Mouse (Mus musculus) testis, adult 2 months (tissue): ENCODE measurements at regions not wholly inside any gene's neighbourhood (a gene's known extent, or its start where the extent isn't known, plus 50 kb on each side); places are given as distances from the start of the nearest gene placed in this dataset.

Experiments used
- CTCF ChIP-seq: fragments of 200-500 bp; IDR thresholded peaks from 2 replicates; pipeline ENCODE4 v1.5.1; 2012; ENCODE audit warnings: low read depth, mild to moderate bottlenecking, inconsistent platforms, low read length, moderate library complexity; ENCODE audit not compliant: control insufficient read depth, insufficient read depth, insufficient replicate concordance
- POLR2A ChIP-seq: fragments of 200-500 bp; IDR thresholded peaks from 2 replicates; pipeline ENCODE4 v1.6.1; 2012; ENCODE audit warnings: low read depth, mild to moderate bottlenecking, inconsistent platforms, low read length, moderate library complexity; ENCODE audit not compliant: control insufficient read depth

DNA sequence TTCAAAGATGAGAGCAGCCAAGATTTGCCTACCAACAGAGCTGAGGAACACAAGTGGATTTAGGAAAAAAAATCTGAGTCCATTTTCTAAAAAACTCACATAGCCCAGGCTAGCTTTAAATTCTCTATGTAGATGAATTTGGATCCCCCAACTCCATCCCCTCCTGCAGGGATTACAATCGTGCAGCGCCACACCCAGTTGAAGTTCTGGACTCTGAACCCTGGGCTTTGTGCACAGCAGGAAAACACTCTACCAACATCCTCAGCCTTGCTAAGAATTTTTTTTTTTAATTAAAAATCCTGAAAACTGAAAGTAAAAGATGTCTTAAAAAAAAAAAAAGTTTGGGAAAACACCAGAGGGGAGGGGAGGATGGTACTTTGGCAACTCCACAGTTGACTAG lies 62.6 kb upstream of the Spaca7 start:
- TF ChIP-seq CTCF (no peak), POLR2A (no peak)
